Mouse (Mus musculus) hindbrain, embryonic 14.5 days (tissue): ENCODE data around the gene Sim2. TPM values are rescaled to one million over a fixed set of nuclear protein-coding genes. Genes with fewer than 3 reads are reported as not detected.

Experiments used
- ATAC-seq: fragments of 200-750 bp; cut with Nextera tagmentation; 2 replicates; pipeline ENCODE4 v1.8.0; 2017; ENCODE audit warnings: moderate number of reproducible peaks, mild to moderate bottlenecking, moderate TSS enrichment, moderate library complexity; ENCODE audit not compliant: low FRiP score
- DNase-seq: peaks from one replicate; pipeline ENCODE4 v3.0.0-alpha.2; 2015; ENCODE audit warnings: low spot score
- H3K27ac ChIP-seq: fragments of 300-500 bp; sonication (generic); 2 replicates; pipeline ENCODE4 v1.5.1; 2014; ENCODE audit warnings: mild to moderate bottlenecking, moderate library complexity
- H3K27me3 ChIP-seq: fragments of 300-500 bp; sonication (generic); 2 replicates; pipeline ENCODE4 v1.6.1; 2014; ENCODE audit warnings: mild to moderate bottlenecking, low read length, mixed read lengths; ENCODE audit not compliant: control insufficient read depth, insufficient read depth
- H3K36me3 ChIP-seq: fragments of 300-500 bp; sonication (generic); replicated peaks from 2 replicates; pipeline ENCODE4 v1.6.1; 2014; ENCODE audit not compliant: control insufficient read depth, insufficient read depth
- H3K4me1 ChIP-seq: fragments of 300-500 bp; sonication (generic); replicated peaks from 2 replicates; pipeline ENCODE4 v1.6.1; 2014; ENCODE audit warnings: antibody characterized with exemption, low read length, mixed read lengths; ENCODE audit not compliant: control insufficient read depth, insufficient read depth
- H3K4me2 ChIP-seq: fragments of 300-500 bp; sonication (generic); replicated peaks from 2 replicates; pipeline ENCODE4 v1.6.1; 2014; ENCODE audit warnings: mild to moderate bottlenecking, moderate library complexity
- H3K4me3 ChIP-seq: fragments of 300-500 bp; sonication (generic); replicated peaks from 2 replicates; pipeline ENCODE4 v1.5.1; 2014; ENCODE audit warnings: mild to moderate bottlenecking, low read length
- H3K9ac ChIP-seq: fragments of 300-500 bp; sonication (generic); 2 replicates; pipeline ENCODE4 v1.6.1; 2014
- H3K9me3 ChIP-seq: fragments of 300-500 bp; sonication (generic); 2 replicates; pipeline ENCODE4 v1.6.1; 2016; ENCODE audit warnings: low read length; ENCODE audit not compliant: control insufficient read depth
- WGBS: fragments of 180-500 bp; shearing (Covaris S2); extraction: QIAGEN DNeasy Blood & Tissue Kit; methylation state at CpG from one replicate; pipeline ENCODE4 v1.1.7; 2014; 5-methylcytosine and 5-hydroxymethylcytosine counted together
- polyA plus RNA-seq: library from polyadenylated mRNA; unstranded; fragments of >200 nt; fragmentation: Nextera tagmentation; extraction: Ambion mirVana; gene quantifications from 2 replicates; pipeline ENCODE4 v1.2.1, GENCODE M21; 2014

The Sim2 gene
- polyA plus RNA-seq, 1 experiment from 2014 or later, result 0.04 TPM

GRCm38 (mm10) chr16:94150125-94151103 is 65.7 kb downstream of the Sim2 start:
- no peak overlapping the region for H3K4me2 ChIP-seq
- peaks cover 9% of the 10 kb centered on the region for H3K4me1 ChIP-seq
- 82% methylated on average over 15 of the region's 15 CpGs for WGBS
- H3K36me3 ChIP-seq, result no peaks in the 10 kb centered on the region
- no peak for DNase-seq
- H3K4me3 ChIP-seq, result no peak overlapping the region
- H3K9ac ChIP-seq, result no peak overlapping the region
- H3K9me3 ChIP-seq, result no peaks in the 10 kb centered on the region
- no peak for ATAC-seq
- H3K27me3 ChIP-seq, result 0 out of 2 replicates have a peak, but pooled peaks cover 4% of the 10 kb centered on the region
- no peak overlapping the region for H3K27ac ChIP-seq

- Histone ChIP-seq H3K4me1 (peaks cover 11% of the 10 kb centered on the region), H3K27me3 (no peaks in the 10 kb centered on the region), H3K36me3 (no peaks in the 10 kb centered on the region), H3K27ac (no peak overlapping the region), H3K9me3 (no peaks in the 10 kb centered on the region), H3K9ac (no peak overlapping the region), H3K4me3 (no peak overlapping the region), H3K4me2 (no peak overlapping the region)
- 14% methylated on average over 14 of the region's 14 CpGs for WGBS
- peak; percentile 63; the same call in 1 of the 2 replicates for ATAC-seq
- DNase-seq, result peak; percentile 56
Measured at GRCm38 (mm10) chr16:94155041-94155653, 70.4 kb downstream of the Sim2 start.

DNA sequence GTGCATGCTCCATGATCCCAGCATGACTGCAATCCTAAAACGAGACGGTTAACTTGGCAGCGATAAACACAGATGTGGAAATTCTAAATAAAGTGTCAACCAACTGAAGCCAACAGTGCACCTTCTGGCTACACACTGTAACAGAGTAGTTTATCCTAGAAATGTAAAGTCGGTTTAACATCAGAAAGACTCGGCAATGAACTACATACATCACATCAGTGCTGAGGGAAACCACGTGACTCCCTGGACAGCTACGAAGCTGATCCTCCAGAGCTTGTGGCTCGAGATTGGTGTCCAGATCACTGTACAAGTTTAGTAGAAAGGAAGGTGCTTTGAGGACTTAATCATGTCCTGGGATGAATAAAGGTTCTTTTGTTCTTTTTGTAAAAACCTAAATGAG is 73.1 kb downstream of the Sim2 start:
- Histone ChIP-seq H3K9me3 (no peaks in the 10 kb centered on the region), H3K4me2 (no peak overlapping the region), H3K27me3 (no peaks in the 10 kb centered on the region), H3K36me3 (no peaks in the 10 kb centered on the region), H3K4me1 (peaks cover 11% of the 10 kb centered on the region), H3K4me3 (no peak overlapping the region), H3K9ac (no peak overlapping the region), H3K27ac (no peak overlapping the region)
- ATAC-seq (no peak), DNase-seq (no peak)
- 72% methylated on average over 8 of the region's 8 CpGs for WGBS

DNA sequence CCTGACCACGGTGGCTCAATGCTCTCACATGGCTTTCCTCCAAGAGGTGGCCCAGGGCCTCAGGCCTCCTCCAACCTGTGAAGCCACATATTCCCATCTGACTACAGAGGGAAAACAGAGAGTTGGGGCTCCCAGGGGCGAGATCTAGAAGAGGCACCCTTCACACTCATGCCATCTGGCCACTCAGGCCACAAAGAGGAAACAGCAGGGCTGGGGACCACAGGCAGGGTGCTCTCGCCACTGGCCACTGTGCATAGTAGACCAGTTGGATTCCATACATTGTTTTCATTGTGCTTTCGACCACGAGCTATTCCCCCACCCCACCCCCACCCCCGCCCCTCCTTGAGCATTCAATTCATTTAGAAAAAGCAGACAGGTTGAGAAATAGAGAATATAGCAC is 77.3 kb downstream of the Sim2 start:
- Histone ChIP-seq H3K4me2 (no peak overlapping the region), H3K4me1 (no peaks in the 10 kb centered on the region; the same call in 1 of the 2 replicates), H3K9ac (no peak overlapping the region), H3K27ac (no peak overlapping the region), H3K9me3 (no peaks in the 10 kb centered on the region), H3K4me3 (no peak overlapping the region), H3K36me3 (no peaks in the 10 kb centered on the region), H3K27me3 (no peaks in the 10 kb centered on the region)
- WGBS, result 36% methylated on average over 6 of the region's 6 CpGs
- ATAC-seq, result no peak
- DNase-seq, result no peak

- DNase-seq, result no peak
- Histone ChIP-seq H3K36me3 (no peaks in the 10 kb centered on the region), H3K9ac (no peak overlapping the region), H3K4me2 (no peak overlapping the region), H3K4me1 (no peaks in the 10 kb centered on the region; the same call in 1 of the 2 replicates), H3K27ac (no peak overlapping the region), H3K4me3 (no peak overlapping the region), H3K27me3 (no peaks in the 10 kb centered on the region), H3K9me3 (no peaks in the 10 kb centered on the region)
- ATAC-seq, result no peak
- 90% methylated on average over 11 of the region's 11 CpGs for WGBS
Measured at GRCm38 (mm10) chr16:94163051-94163450, 78.3 kb downstream of the Sim2 start.

DNA sequence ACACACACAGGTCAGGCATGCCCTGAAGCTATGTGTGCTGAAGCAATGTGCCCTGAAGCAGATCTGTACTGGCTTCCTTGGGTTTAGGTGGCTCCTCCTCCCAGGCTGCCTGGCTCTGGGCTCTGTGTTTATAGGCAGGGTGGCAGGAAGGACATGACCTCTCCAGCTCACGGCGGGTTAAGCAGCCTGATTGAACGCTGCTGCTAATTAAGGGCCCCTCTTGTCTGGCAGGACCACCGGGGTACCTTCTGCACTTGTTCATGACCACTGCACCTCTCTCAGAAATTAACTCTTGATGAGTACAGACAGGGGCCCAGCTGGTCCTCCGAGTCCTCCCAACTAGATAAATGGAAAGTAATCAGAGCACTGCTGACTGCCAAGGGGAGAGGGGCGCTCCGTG is 79.5 kb downstream of the Sim2 start:
- 19% methylated on average over 7 of the region's 7 CpGs for WGBS
- no peak for ATAC-seq

GRCm38 (mm10) chr16:94164978-94165377 is 80.2 kb downstream of the Sim2 start:
- H3K27me3 ChIP-seq, result no peaks in the 10 kb centered on the region
- H3K36me3 ChIP-seq, result no peaks in the 10 kb centered on the region
- no peak overlapping the region for H3K4me3 ChIP-seq
- H3K27ac ChIP-seq, result no peak overlapping the region
- ATAC-seq (no peak), DNase-seq (no peak)
- no peak overlapping the region for H3K4me2 ChIP-seq
- no peaks in the 10 kb centered on the region for H3K9me3 ChIP-seq
- 40% methylated on average over 5 of the region's 5 CpGs for WGBS
- H3K9ac ChIP-seq, result no peak overlapping the region
- H3K4me1 ChIP-seq, result no peaks in the 10 kb centered on the region; the same call in 1 of the 2 replicates

More for the DNA sequence above, 79.5 kb downstream of the Sim2 start:
- Histone ChIP-seq H3K36me3 (no peaks in the 10 kb centered on the region), H3K4me3 (no peak overlapping the region), H3K9me3 (no peaks in the 10 kb centered on the region), H3K9ac (no peak overlapping the region), H3K4me1 (no peaks in the 10 kb centered on the region; the same call in 1 of the 2 replicates), H3K27ac (no peak overlapping the region), H3K27me3 (no peaks in the 10 kb centered on the region), H3K4me2 (no peak overlapping the region)
- no peak for DNase-seq

GRCm38 (mm10) chr16:94168655-94169545 is 84.2 kb downstream of the Sim2 start:
- Histone ChIP-seq H3K27me3 (no peaks in the 10 kb centered on the region), H3K4me3 (no peak overlapping the region), H3K9ac (no peak overlapping the region), H3K4me2 (no peak overlapping the region), H3K9me3 (no peaks in the 10 kb centered on the region), H3K27ac (no peak overlapping the region), H3K36me3 (no peaks in the 10 kb centered on the region), H3K4me1 (no peaks in the 10 kb centered on the region; the same call in 1 of the 2 replicates)
- ATAC-seq, result no peak
- no peak for DNase-seq
- WGBS, result 90% methylated on average over 16 of the region's 16 CpGs
